Mouse (Mus musculus) activated CD4-positive, CD25-positive, alpha-beta regulatory T cell, adult 9 weeks (primary cell): ENCODE measurements around the gene Tbc1d9b. TPM values are rescaled to one million over a fixed set of nuclear protein-coding genes. Genes with fewer than 3 reads are reported as not detected.

ENCODE experiments used
- polyA plus RNA-seq: library from polyadenylated mRNA; unstranded; fragments of 100-300 nt; shearing (Covaris generic); gene quantifications from one replicate; pipeline ENCODE4 v1.2.1, GENCODE M21; 2017

Tbc1d9b gene
- 55.6 TPM for polyA plus RNA-seq

GRCm38 (mm10) chr11:50130811-50131766 is at the start of gene Tbc1d9b:
TSS of gene Tbc1d9b (plus strand) at chr11:50131396.

GRCm38 (mm10) chr11:50174111-50174729 is 43.0 kb downstream of the Tbc1d9b start, which contains the start of gene Mrnip:
TSS of gene Mrnip (plus strand) at chr11:50174444.

GRCm38 (mm10) chr11:50210505-50211151 is 79.4 kb downstream of the Tbc1d9b start, which contains the start of the genes Sqstm1 and Mgat4b:
TSS of gene Sqstm1 (minus strand) at chr11:50210827.
TSS of gene Mgat4b (plus strand) at chr11:50210890.

Other genes with a start within 250 kb of the Tbc1d9b start
- 0.29 TPM for gene Rasgef1c, start 229.6 kb upstream of the Tbc1d9b start, polyA plus RNA-seq
- 4.2 TPM for gene Rnf130, start 106.0 kb upstream of the Tbc1d9b start, polyA plus RNA-seq
- 4.8 TPM for gene Mrnip, start 43.0 kb downstream of the Tbc1d9b start, polyA plus RNA-seq
- gene Sqstm1, start 79.4 kb downstream of the Tbc1d9b start, polyA plus RNA-seq, result 375 TPM
- gene Mgat4b, start 79.5 kb downstream of the Tbc1d9b start, polyA plus RNA-seq, result 2.5 TPM
- 1.8 TPM for gene Ltc4s, start 107.2 kb downstream of the Tbc1d9b start, polyA plus RNA-seq
- gene Maml1, start 160.9 kb downstream of the Tbc1d9b start, polyA plus RNA-seq, result 2.0 TPM
- gene Canx, start 194.3 kb downstream of the Tbc1d9b start, polyA plus RNA-seq, result 251 TPM
- not detected for gene Cby3, start 223.1 kb downstream of the Tbc1d9b start, polyA plus RNA-seq
- gene Hnrnph1, start 245.6 kb downstream of the Tbc1d9b start, polyA plus RNA-seq, result 273 TPM